Mouse (Mus musculus) E14TG2a.4 (cell line): ENCODE data around the gene Mn1.

Experiments used
- CTCF ChIP-seq: conservative IDR thresholded peaks from 2 replicates; pipeline ENCODE4 v1.5.1; 2014; ENCODE audit warnings: low read length
- NANOG ChIP-seq: IDR thresholded peaks from 2 replicates; pipeline ENCODE4 v1.6.1; 2014; ENCODE audit warnings: borderline replicate concordance, low read length, mixed read lengths
- POU5F1 ChIP-seq: IDR thresholded peaks from 2 replicates; pipeline ENCODE4 v1.6.1; 2014; ENCODE audit warnings: low read length, borderline replicate concordance

DNA sequence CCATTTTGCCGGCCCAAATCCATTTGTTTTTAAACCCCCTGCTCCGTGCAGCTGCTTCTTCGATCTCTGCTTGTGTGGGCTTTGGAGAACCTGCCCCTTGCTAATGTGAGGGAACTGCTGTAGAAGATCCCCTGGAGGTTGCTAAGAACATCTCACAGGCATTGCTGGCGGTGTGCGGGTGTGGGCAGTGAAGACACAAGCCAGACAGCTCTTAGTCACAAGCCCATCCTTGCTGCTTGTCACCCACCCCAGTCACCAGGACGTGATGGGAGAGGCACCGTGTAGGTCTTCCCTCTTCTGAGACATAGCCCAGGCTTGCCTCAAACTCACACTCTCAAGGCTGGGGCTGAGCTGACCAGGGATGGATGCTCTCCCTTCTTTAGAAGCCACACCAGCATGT lies 20.0 kb downstream of the Mn1 start:
- TF ChIP-seq CTCF, result no peak
- no peak for TF ChIP-seq POU5F1
- no peak for TF ChIP-seq NANOG
